Mouse (Mus musculus) fat pad, adult 2 months (tissue): ENCODE measurements around the gene Zbtb8b.
"Not testable (repeated sequence)": the region's sequence is repeated elsewhere in the genome, so short reads cannot be mapped to it uniquely, and the experiment has no call there.

Experiments
- DNase-seq: peaks from one replicate; pipeline ENCODE4 v3.0.0-alpha.2; 2011; ENCODE audit warnings: low read depth, low spot score; ENCODE audit errors: extremely low read depth

Zbtb8b gene

DNA sequence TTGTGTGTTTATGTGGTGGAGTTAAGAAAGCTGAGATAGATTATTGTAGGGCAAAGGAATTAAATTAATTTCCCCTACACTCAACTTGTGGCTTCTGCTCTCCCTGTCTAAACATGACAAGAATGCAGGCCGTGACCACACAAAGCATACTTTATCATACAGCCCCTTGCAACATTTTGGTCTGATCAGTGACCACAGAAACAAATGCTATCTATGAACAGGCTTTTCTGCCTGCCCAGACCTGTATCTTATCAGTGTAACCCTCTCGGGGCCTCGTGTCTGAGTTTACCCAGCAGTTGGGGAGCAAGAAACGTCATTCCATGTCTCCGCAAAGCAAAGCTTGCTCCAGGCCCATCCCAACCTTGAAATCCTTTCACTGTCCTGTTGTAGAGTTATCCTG, 24.2 kb downstream of the Zbtb8b start:
- DNase-seq: no peak

- no peak for DNase-seq
Measured at GRCm38 (mm10) chr4:129415892-129416291, 24.8 kb downstream of the Zbtb8b start.

GRCm38 (mm10) chr4:129410991-129411390, 29.7 kb downstream of the Zbtb8b start:
- DNase-seq: no peak

DNA sequence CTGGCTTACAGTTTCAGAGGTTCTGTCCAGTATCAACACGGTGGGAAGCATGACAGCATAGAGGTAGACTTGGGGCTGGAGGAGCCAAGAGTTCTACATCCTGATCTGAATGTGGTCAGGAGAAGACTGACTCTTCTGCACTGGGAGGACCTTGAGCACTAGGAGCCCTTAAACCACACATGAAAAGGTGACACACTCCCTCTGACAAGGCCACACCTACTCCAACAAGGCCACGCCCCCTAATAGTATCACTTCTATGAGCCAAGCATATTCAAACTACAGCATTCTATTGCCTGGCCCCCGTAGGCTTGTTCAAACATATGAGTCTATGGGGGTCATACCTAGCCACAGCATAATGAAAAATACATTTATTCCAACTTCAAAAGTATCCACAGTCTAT, 30.1 kb downstream of the Zbtb8b start:
- DNase-seq: not testable (repeated sequence)

GRCm38 (mm10) chr4:129406447-129406846, 34.2 kb downstream of the Zbtb8b start:
- DNase-seq: no peak

DNA sequence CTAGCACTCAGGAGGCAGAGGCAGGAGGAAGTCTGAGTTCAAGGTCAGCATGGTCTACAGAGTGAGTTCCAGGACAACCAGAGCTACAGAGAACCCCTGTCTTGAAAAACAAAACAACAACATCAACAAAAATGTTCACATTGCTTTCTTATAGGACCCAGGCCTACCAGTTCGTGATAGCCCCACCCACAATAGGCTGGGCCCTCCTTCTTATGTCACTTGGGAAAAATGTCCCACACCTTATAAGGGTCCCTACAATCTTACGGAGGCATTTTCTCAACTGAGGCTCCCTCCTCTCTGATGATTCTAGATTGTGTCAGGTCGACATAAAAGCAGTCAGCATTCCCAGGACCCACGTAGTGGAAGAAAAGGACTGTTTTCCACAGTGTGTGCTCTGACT, 40.8 kb downstream of the Zbtb8b start:
- no peak for DNase-seq

DNA sequence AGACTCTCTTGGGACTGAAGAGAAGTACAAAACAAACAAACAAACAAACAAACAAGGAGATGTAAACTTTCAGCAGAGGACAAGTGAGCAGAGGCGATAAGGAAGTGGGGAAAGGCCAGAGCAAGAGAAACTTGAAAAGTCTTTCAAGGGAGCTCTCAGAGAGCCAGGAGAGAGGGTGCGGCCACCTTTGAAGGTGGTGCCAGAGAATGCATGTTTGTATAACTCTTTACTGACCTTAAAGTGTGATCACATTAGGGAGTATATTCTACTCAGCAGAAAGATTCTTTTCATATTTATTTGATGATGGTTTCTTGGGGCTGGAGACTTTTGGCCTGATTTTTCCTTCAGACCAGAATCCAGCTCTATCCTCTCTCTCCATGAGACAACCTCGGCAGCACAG, 43.7 kb downstream of the Zbtb8b start:
- no peak for DNase-seq

DNA sequence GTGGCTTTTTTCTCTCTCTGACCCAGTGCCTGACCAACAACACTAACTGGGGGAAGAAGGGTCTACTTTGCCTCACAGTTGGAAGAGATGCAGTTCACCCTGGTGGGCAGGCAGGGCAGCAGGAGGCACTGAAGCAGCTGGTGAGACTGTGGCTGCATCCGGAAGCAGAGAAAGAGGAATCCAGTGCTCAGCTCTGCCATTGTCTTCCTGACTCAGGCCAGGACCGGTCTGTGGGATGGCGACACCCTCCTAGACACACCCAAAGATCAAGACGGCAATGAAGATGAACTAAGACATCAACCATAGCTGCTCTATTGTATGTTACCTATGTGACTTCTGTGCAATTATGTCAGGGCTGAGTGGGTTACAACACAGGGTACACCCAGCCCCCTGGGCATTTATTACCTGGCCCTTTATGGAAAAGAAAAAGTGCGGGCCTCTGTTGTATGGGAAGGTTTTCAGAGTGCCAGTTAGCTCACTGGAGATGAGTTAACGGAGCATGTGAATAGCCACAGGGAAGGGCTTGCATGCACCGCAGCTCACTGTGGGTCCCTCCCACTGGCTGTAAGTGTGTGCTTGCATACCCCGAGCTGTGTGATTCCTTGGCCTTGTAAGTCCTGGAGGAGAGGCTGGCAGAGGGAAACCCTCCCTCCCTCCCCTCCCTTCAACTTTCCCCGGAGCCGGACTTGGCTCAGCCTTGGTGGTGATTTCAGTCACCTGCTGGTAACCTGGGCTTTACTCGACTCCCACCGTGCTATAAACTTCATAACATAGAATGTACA, 46.4 kb downstream of the Zbtb8b start:
- no peak for DNase-seq

DNA sequence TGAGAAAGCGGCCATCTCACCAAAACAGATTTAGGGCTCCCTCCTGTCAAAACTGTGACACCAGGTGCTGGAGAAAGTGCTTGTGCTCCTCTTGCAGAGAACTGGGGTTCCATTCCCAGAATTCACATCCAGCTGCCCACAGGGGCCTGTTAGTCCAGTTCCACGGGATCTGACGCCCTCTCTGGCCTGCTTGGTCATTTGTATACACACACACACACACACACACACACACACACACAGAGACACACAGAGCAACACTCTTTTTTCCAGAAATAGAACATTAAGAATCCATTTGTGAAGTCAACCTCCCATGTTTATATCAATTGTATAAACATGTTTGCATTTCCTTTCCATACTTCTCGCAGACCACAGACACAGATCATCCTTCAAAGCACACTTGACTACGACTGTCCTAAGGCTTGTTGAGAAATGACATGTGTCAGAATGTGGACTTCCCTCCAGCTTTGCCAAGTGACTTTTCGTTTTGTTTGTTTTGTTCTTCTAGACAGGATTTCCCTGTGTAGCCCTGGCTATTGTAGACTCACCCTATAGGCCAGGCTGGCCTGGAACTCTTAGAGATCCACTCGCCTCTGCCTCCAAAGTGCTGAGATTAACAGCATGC, 49.6 kb downstream of the Zbtb8b start:
- no peak for DNase-seq

DNA sequence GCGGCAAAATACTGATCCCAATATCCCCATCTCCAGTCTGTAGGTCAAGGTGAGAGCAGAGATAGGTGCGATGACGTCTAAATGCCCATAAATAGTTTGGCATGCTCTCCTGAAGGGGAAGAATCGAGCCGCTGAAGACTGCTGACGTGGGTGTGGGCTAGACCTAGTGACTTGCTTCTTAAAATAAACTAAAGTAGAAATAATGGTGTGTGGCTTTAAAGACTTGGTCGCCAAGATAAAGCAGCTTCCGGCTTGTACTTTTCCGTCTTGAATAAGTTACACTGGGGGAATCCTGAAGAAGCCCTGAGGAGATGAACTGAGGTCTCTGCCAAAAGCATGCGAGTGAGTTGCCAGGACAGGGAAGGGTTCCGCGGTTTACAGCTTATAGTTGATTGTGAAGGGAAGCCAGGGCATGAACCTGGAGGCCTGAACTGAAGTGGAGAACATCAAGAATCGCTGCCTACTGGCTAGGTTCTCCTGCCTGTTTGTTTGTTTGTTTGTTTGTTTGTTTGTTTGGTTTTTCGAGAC, 50.4 kb downstream of the Zbtb8b start:
- peak; percentile 46 for DNase-seq

- no peak for DNase-seq
Measured at GRCm38 (mm10) chr4:129388404-129388803, 52.2 kb downstream of the Zbtb8b start.

GRCm38 (mm10) chr4:129386989-129387388, 53.7 kb downstream of the Zbtb8b start:
- DNase-seq: no peak

GRCm38 (mm10) chr4:129386269-129386946, 54.2 kb downstream of the Zbtb8b start:
- no peak for DNase-seq

GRCm38 (mm10) chr4:129385685-129386084, 55.0 kb downstream of the Zbtb8b start:
- no peak for DNase-seq

DNA sequence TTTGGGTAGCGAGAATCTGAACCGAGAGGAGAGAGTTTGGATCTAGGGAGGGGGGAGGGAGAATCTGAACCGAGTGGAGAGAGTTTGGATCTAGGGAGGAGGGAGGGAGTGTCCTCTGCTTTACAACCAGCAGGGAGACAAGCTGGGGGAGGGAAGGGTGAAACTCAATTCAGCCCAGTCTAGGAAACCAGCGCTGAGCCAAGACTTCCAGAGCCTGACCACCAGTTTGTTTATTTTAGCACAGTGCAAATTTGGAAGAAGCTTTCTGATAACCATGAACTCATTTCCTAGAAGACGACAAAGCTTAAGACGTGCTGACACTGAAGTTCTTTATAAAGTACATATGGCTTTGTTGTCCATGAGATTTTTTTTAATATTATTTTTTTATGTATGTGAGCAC, 56.2 kb downstream of the Zbtb8b start:
- DNase-seq: no peak

DNA sequence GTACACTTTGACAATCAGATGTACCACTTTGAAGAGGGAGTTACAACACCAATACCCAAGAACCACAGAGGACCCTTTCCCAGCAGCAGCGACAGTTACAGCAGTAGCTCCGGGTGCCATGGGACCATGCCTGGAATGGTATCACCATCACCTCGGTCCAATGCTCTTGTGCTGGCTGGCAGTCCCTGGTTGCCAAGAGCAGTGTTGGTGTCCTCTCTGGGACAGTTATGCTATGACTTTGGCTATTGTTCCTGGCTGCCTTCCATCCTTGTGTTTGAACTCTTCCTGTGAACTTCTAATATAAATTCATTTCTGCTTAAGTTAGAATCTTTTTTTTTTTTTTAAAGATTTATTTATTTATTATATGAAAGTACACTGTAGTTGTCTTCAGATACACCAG, 57.1 kb downstream of the Zbtb8b start:
- DNase-seq: no peak

GRCm38 (mm10) chr4:129382488-129382887, 58.2 kb downstream of the Zbtb8b start:
- no peak for DNase-seq

DNA sequence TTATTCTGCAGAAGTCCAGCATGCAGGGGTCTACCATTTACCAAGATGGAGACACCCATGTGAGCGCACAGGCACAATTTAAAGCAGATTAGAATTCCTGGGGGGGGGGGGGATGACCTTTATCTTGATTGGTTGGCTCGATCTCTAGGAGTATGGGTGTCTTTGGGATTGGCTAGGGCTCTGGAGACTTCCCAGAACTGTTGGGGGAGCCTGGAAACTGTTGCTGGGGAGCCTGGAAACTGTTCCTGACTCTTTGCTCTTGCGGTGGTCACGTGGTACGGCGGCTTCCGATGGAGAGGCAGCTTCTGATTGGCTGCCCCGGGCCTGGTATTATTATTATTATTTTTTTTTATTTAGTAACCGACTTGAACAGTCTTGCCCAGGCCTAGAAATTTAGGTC, 58.6 kb downstream of the Zbtb8b start:
- DNase-seq: no peak

- DNase-seq: no peak
Measured at GRCm38 (mm10) chr4:129381148-129381547, 59.5 kb downstream of the Zbtb8b start.

DNA sequence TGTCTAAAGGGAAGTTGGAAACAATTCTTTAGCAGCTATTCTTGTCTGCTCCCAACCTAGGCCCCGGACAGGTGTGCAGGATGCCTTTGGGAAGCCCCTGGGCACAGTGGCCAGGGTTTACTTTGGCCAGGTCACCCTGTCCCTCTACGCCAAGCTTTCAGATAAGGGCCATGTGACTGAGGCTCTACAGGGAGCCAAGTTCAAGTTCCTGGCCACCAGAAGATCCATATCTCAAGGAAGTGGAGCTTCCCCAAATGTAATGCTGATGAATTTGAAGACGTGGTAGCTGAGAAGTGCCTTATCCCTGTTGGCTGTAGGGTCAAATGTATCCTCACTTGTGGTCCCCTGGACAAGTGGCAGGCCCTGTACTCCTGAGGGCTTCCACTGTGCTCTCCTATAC, 60.8 kb downstream of the Zbtb8b start:
- no peak for DNase-seq

GRCm38 (mm10) chr4:129377601-129378390, 62.9 kb downstream of the Zbtb8b start, which contains the start of gene Zbtb8a:
Gene Zbtb8a, minus strand, starts transcription at chr4:129378116.
- no peak for DNase-seq
